Mouse (Mus musculus) cerebellum, adult 2 months (tissue): ENCODE results near the gene Nudt9.

ENCODE experiments used
- CTCF ChIP-seq: fragments of 200-500 bp; IDR thresholded peaks from 2 replicates; pipeline ENCODE4 v1.5.1; 2011; ENCODE audit warnings: low read depth, mild to moderate bottlenecking, control low read depth, low read length, moderate library complexity, borderline replicate concordance; ENCODE audit not compliant: insufficient read depth
- POLR2A ChIP-seq: fragments of 200-500 bp; IDR thresholded peaks from 2 replicates; pipeline ENCODE4 v1.6.1; 2011; ENCODE audit warnings: low read length, control low read depth, borderline replicate concordance; ENCODE audit not compliant: insufficient read depth

DNA sequence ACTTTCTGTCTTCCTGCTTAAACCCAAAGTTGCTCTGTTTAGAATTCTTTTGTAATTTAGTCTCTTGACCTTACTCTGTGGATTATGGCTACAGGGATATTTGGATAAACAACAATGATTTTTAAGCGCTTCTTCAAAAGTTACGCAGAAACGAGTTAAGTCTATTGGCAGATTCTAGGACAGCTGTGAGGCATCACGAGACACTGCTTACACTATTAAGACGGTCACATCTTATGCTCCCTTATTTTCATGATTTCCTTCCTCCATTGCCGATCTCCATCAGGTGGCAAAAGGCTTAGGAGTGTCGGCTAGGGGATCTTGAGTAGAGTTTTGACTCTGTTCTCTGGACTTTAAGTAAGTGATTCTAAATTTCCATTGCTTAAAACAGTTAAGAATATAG, 35.8 kb upstream of the Nudt9 start:
- TF ChIP-seq POLR2A (no peak), CTCF (no peak)
